Mouse (Mus musculus): Measurements from ENCODE around the gene Rabepk. TPM values are rescaled to one million over a fixed set of nuclear protein-coding genes. Genes with fewer than 3 reads are reported as not detected.
"Not testable (repeated sequence)": the region's sequence is repeated elsewhere in the genome, so short reads cannot be mapped to it uniquely, and the experiment has no call there.

Gene Rabepk
- total and polyA plus RNA-seq, 3 experiments: 47.1 to 85.3 TPM; not detected in 1

GRCm38 (mm10) chr2:34818492-34818891 lies 18.8 kb upstream of the Rabepk start:
- peaks cover 12 to 17% of the 10 kb centered on the region in 2 experiments for H3K36me3 ChIP-seq (ENCODE audit: control insufficient read depth in 1 of 2, insufficient read depth in 2 of 2, low read length in 2 of 2)
- peaks cover 0 to 4% of the 10 kb centered on the region in 2 experiments; a peak in 1 of 4 replicates for H3K4me1 ChIP-seq (ENCODE audit: control insufficient read depth in 1 of 2, insufficient read depth in 2 of 2, low read length in 2 of 2)
- H3K27ac ChIP-seq (ENCODE audit: control insufficient read depth, low read depth, low read length): no peak overlapping the region
- DNase-seq (ENCODE audit: low read depth, low spot score): no peak
- no peaks in the 10 kb centered on the region for H3K9me3 ChIP-seq (replicated peaks; ENCODE audit: insufficient read depth, low read length)
- no peak for TF ChIP-seq CHD1 (IDR thresholded peaks at IDR 0.05; ENCODE audit: low read depth, low read length)
- no peak for TF ChIP-seq MYB (IDR thresholded peaks at IDR 0.05; ENCODE audit: low read depth, low read length)
- no peak for TF ChIP-seq CHD2 (IDR thresholded peaks at IDR 0.05; ENCODE audit: low read length)
- TF ChIP-seq MEF2A (IDR thresholded peaks at IDR 0.05; ENCODE audit: extremely low read depth, insufficient replicate concordance, low read depth, low read length, poor library complexity, severe bottlenecking): no peak
- no peak for TF ChIP-seq UBTF (IDR thresholded peaks at IDR 0.05; ENCODE audit: borderline replicate concordance, insufficient read depth, low read depth, low read length)
- TF ChIP-seq SIN3A (IDR thresholded peaks at IDR 0.05; ENCODE audit: low read length): no peak
- TF ChIP-seq MAX (IDR thresholded peaks at IDR 0.05; ENCODE audit: low read length): no peak
- TF ChIP-seq SMC3 (IDR thresholded peaks at IDR 0.05; ENCODE audit: low read depth, low read length): no peak
- TF ChIP-seq TAL1 (IDR thresholded peaks at IDR 0.05; ENCODE audit: low read length): no peak
- H3K9ac ChIP-seq (ENCODE audit: control insufficient read depth, low read depth, low read length, poor library complexity, severe bottlenecking): no peak overlapping the region
- peaks cover 8% of the 10 kb centered on the region for H3K79me2 ChIP-seq (ENCODE audit: control insufficient read depth, insufficient read depth, low read length, poor library complexity)
- no peak overlapping the region for H3K4me3 ChIP-seq (ENCODE audit: control insufficient read depth in 1 of 2, insufficient read depth in 1 of 2, low read depth in 2 of 2, low read length in 2 of 2)
- H3K27me3 ChIP-seq (ENCODE audit: control insufficient read depth in 1 of 2, insufficient read depth in 2 of 2, low read length in 2 of 2): no peaks in the 10 kb centered on the region

GRCm38 (mm10) chr2:34815893-34816292 lies 16.2 kb upstream of the Rabepk start:
- H3K9ac ChIP-seq (ENCODE audit: control insufficient read depth, low read depth, low read length, poor library complexity, severe bottlenecking); DNase-seq (ENCODE audit: low read depth, low spot score); H3K27me3 ChIP-seq (ENCODE audit: control insufficient read depth in 1 of 2, insufficient read depth in 2 of 2, low read length in 2 of 2); H3K4me3 ChIP-seq (ENCODE audit: control insufficient read depth in 1 of 2, insufficient read depth in 1 of 2, low read depth in 2 of 2, low read length in 2 of 2); H3K79me2 ChIP-seq (ENCODE audit: control insufficient read depth, insufficient read depth, low read length, poor library complexity); H3K27ac ChIP-seq (ENCODE audit: control insufficient read depth, low read depth, low read length); H3K4me1 ChIP-seq (ENCODE audit: control insufficient read depth in 1 of 2, insufficient read depth in 2 of 2, low read length in 2 of 2); H3K9me3 ChIP-seq (replicated peaks; ENCODE audit: insufficient read depth, low read length): not testable (repeated sequence)
- 0 out of 2 replicates have a peak, but pooled peaks have one; percentile 2 for TF ChIP-seq POLR2AphosphoS2 (IDR thresholded peaks at IDR 0.05; ENCODE audit: low read length)
- peaks cover 18 to 25% of the 10 kb centered on the region in 2 experiments for H3K36me3 ChIP-seq (ENCODE audit: control insufficient read depth in 1 of 2, insufficient read depth in 2 of 2, low read length in 2 of 2)

GRCm38 (mm10) chr2:34812706-34813105 lies 13.0 kb upstream of the Rabepk start:
- Histone ChIP-seq H3K27me3 (ENCODE audit: control insufficient read depth in 1 of 2, insufficient read depth in 2 of 2, low read length in 2 of 2) (no peaks in the 10 kb centered on the region), H3K9ac (ENCODE audit: control insufficient read depth, low read depth, low read length, poor library complexity, severe bottlenecking) (no peak overlapping the region), H3K9me3 (replicated peaks; ENCODE audit: insufficient read depth, low read length) (no peaks in the 10 kb centered on the region), H3K4me3 (ENCODE audit: control insufficient read depth in 1 of 2, insufficient read depth in 1 of 2, low read depth in 2 of 2, low read length in 2 of 2) (no peak overlapping the region), H3K79me2 (ENCODE audit: control insufficient read depth, insufficient read depth, low read length, poor library complexity) (peaks cover 25% of the 10 kb centered on the region), H3K27ac (ENCODE audit: control insufficient read depth, low read depth, low read length) (no peak overlapping the region), H3K4me1 (ENCODE audit: control insufficient read depth in 1 of 2, insufficient read depth in 2 of 2, low read length in 2 of 2) (peaks cover 13 to 19% of the 10 kb centered on the region in 2 experiments), H3K36me3 (ENCODE audit: control insufficient read depth in 1 of 2, insufficient read depth in 2 of 2, low read length in 2 of 2) (peaks cover 27 to 47% of the 10 kb centered on the region in 2 experiments)
- no peak for DNase-seq (ENCODE audit: low read depth, low spot score)
- TF ChIP-seq POLR2A (IDR thresholded peaks at IDR 0.05; ENCODE audit: control insufficient read depth in 1 of 2, insufficient read depth in 1 of 2, low read depth in 1 of 2, low read length in 2 of 2, poor library complexity in 1 of 2) (peak in 1 of 2 experiments; percentile 23; a peak in 2 of 4 replicates), ZMIZ1 (IDR thresholded peaks at IDR 0.05; ENCODE audit: low read depth, low read length) (no peak; the same call in 1 of the 2 replicates)
